Mouse (Mus musculus): ENCODE measurements around the gene Cox8b. TPM values are rescaled to one million over a fixed set of nuclear protein-coding genes. Genes with fewer than 3 reads are reported as not detected.

Gene Cox8b
- total and polyA plus RNA-seq, 3 experiments, result not detected

GRCm38 (mm10) chr7:140946980-140947379 is 46.7 kb upstream of the Cox8b start:
- TF ChIP-seq IRF4 (IDR thresholded peaks at IDR 0.05; ENCODE audit: low read depth, low read length), result no peak
- TF ChIP-seq JUND (conservative IDR thresholded peaks at IDR 0.05; ENCODE audit: low read depth, low read length), result no peak
- no peak for TF ChIP-seq ZMIZ1 (IDR thresholded peaks at IDR 0.05; ENCODE audit: low read depth, low read length)
- no peak for TF ChIP-seq JUN (IDR thresholded peaks at IDR 0.05; ENCODE audit: insufficient read depth, low read depth, low read length)
- no peak for TF ChIP-seq MAX (IDR thresholded peaks at IDR 0.05; ENCODE audit: low read length)
- TF ChIP-seq TBP (conservative IDR thresholded peaks at IDR 0.05; ENCODE audit: low read depth, low read length), result no peak
- no peak for TF ChIP-seq HCFC1 (IDR thresholded peaks at IDR 0.05; ENCODE audit: low read depth, low read length)
- no peak for TF ChIP-seq MEF2A (IDR thresholded peaks at IDR 0.05; ENCODE audit: borderline replicate concordance, low read depth, low read length)
- TF ChIP-seq ZKSCAN1 (IDR thresholded peaks at IDR 0.05; ENCODE audit: borderline replicate concordance, low read depth, low read length), result no peak
- Histone ChIP-seq H3K4me1 (ENCODE audit: control insufficient read depth in 1 of 2, insufficient read depth in 2 of 2) (peaks cover 5 to 50% of the 10 kb centered on the region in 2 experiments), H3K4me2 (ENCODE audit: insufficient read depth, low read depth, poor library complexity, severe bottlenecking) (no peak overlapping the region), H3K36me3 (replicated peaks in 1 of 2; ENCODE audit: control insufficient read depth in 1 of 2, insufficient read depth in 1 of 2, low read length in 1 of 2) (peaks cover 29 to 75% of the 10 kb centered on the region in 2 experiments), H3K9ac (ENCODE audit: insufficient read depth, low read depth) (no peak overlapping the region), H3K27me3 (replicated peaks) (no peaks in the 10 kb centered on the region), H3K9me3 (replicated peaks; ENCODE audit: low read length) (no peaks in the 10 kb centered on the region), H3K27ac (ENCODE audit: insufficient read depth, low read depth) (no peak overlapping the region), H3K4me3 (replicated peaks in 1 of 3; ENCODE audit: low read depth in 2 of 3, low read length in 2 of 3, poor library complexity in 1 of 3) (no peak overlapping the region), H3K79me2 (replicated peaks; ENCODE audit: control insufficient read depth, extremely low read depth, insufficient read depth, poor library complexity, severe bottlenecking) (no peaks in the 10 kb centered on the region)
- in situ Hi-C loops (cut with MboI; ENCODE audit: low pct_ligation_motif_present, low pct_unique_long_range_greater_than_20kb, low sequenced_read_pairs), result loop anchor here (5.0 kb wide), 1 partner anchor 35 kb away; no protein-coding TSS in a partner anchor
- dilution Hi-C loops (cut with MboI; ENCODE audit: extremely low pct_ligation_motif_present, extremely low pct_unique_long_range_greater_than_20kb, low sequenced_read_pairs), result no loop called here
- DNase-seq (ENCODE audit: extremely low read depth), result no peak

- DNase-seq (ENCODE audit: extremely low read depth), result no peak
- Histone ChIP-seq H3K4me1 (ENCODE audit: control insufficient read depth in 1 of 2, insufficient read depth in 2 of 2) (peaks cover 6 to 48% of the 10 kb centered on the region in 2 experiments), H3K36me3 (replicated peaks in 1 of 2; ENCODE audit: control insufficient read depth in 1 of 2, insufficient read depth in 1 of 2, low read length in 1 of 2) (peaks cover 29 to 69% of the 10 kb centered on the region in 2 experiments), H3K79me2 (replicated peaks; ENCODE audit: control insufficient read depth, extremely low read depth, insufficient read depth, poor library complexity, severe bottlenecking) (no peaks in the 10 kb centered on the region), H3K27me3 (replicated peaks) (no peaks in the 10 kb centered on the region), H3K9me3 (replicated peaks; ENCODE audit: low read length) (no peaks in the 10 kb centered on the region), H3K27ac (ENCODE audit: insufficient read depth, low read depth) (no peak overlapping the region), H3K4me3 (replicated peaks in 1 of 3; ENCODE audit: low read depth in 2 of 3, low read length in 2 of 3, poor library complexity in 1 of 3) (no peak overlapping the region), H3K9ac (ENCODE audit: insufficient read depth, low read depth) (no peak overlapping the region), H3K4me2 (ENCODE audit: insufficient read depth, low read depth, poor library complexity, severe bottlenecking) (no peak overlapping the region)
- in situ Hi-C loops (cut with MboI; ENCODE audit: low pct_ligation_motif_present, low pct_unique_long_range_greater_than_20kb, low sequenced_read_pairs) (loop anchor here (5.0 kb wide), 1 partner anchor 34 kb away; no protein-coding TSS in a partner anchor), dilution Hi-C loops (cut with MboI; ENCODE audit: extremely low pct_ligation_motif_present, extremely low pct_unique_long_range_greater_than_20kb, low sequenced_read_pairs) (no loop called here)
- TF ChIP-seq CTCF (conservative IDR thresholded peaks at IDR 0.05 in 1 of 2, IDR thresholded peaks at IDR 0.05 in 1 of 2; ENCODE audit: low read depth in 2 of 2, low read length in 2 of 2), result no peak
- TF ChIP-seq IRF4 (IDR thresholded peaks at IDR 0.05; ENCODE audit: low read depth, low read length), result no peak
These were observed 46.1 kb upstream of the Cox8b start for GRCm38 (mm10) chr7:140946311-140946710.

GRCm38 (mm10) chr7:140945247-140945646 is 45.0 kb upstream of the Cox8b start:
- no peak overlapping the region for H3K27ac ChIP-seq (ENCODE audit: insufficient read depth, low read depth)
- H3K27me3 ChIP-seq (replicated peaks), result no peaks in the 10 kb centered on the region
- DNase-seq (ENCODE audit: extremely low read depth), result no peak
- no peak overlapping the region for H3K9ac ChIP-seq (ENCODE audit: insufficient read depth, low read depth)
- H3K4me3 ChIP-seq (replicated peaks in 1 of 3; ENCODE audit: low read depth in 2 of 3, low read length in 2 of 3, poor library complexity in 1 of 3), result no peak overlapping the region
- in situ Hi-C loops (cut with MboI; ENCODE audit: low pct_ligation_motif_present, low pct_unique_long_range_greater_than_20kb, low sequenced_read_pairs), result loop anchor here (5.0 kb wide), 1 partner anchor 33 kb away; no protein-coding TSS in a partner anchor
- H3K9me3 ChIP-seq (replicated peaks; ENCODE audit: low read length), result no peaks in the 10 kb centered on the region
- H3K4me2 ChIP-seq (ENCODE audit: insufficient read depth, low read depth, poor library complexity, severe bottlenecking), result no peak overlapping the region
- dilution Hi-C loops (cut with MboI; ENCODE audit: extremely low pct_ligation_motif_present, extremely low pct_unique_long_range_greater_than_20kb, low sequenced_read_pairs), result no loop called here
- no peak for TF ChIP-seq SMC3 (IDR thresholded peaks at IDR 0.05; ENCODE audit: low read depth, low read length)
- no peak for TF ChIP-seq PAX5 (IDR thresholded peaks at IDR 0.05; ENCODE audit: low read length)
- TF ChIP-seq TBP (conservative IDR thresholded peaks at IDR 0.05; ENCODE audit: low read depth, low read length), result no peak
- no peak for TF ChIP-seq JUN (IDR thresholded peaks at IDR 0.05; ENCODE audit: insufficient read depth, low read depth, low read length)
- no peak for TF ChIP-seq ZC3H11A (IDR thresholded peaks at IDR 0.05; ENCODE audit: low read depth, low read length)
- no peak for TF ChIP-seq ZMIZ1 (IDR thresholded peaks at IDR 0.05; ENCODE audit: low read depth, low read length)
- TF ChIP-seq IRF4 (IDR thresholded peaks at IDR 0.05; ENCODE audit: low read depth, low read length), result no peak
- no peak for TF ChIP-seq JUND (conservative IDR thresholded peaks at IDR 0.05; ENCODE audit: low read depth, low read length)
- TF ChIP-seq CHD2 (IDR thresholded peaks at IDR 0.05; ENCODE audit: low read length), result no peak
- TF ChIP-seq UBTF (IDR thresholded peaks at IDR 0.05; ENCODE audit: low read depth, low read length), result no peak
- no peak for TF ChIP-seq E2F4 (IDR thresholded peaks at IDR 0.05; ENCODE audit: insufficient replicate concordance, low read depth, low read length)
- no peaks in the 10 kb centered on the region for H3K79me2 ChIP-seq (replicated peaks; ENCODE audit: control insufficient read depth, extremely low read depth, insufficient read depth, poor library complexity, severe bottlenecking)
- peaks cover 7 to 47% of the 10 kb centered on the region in 2 experiments for H3K4me1 ChIP-seq (ENCODE audit: control insufficient read depth in 1 of 2, insufficient read depth in 2 of 2)
- peaks cover 29 to 58% of the 10 kb centered on the region in 2 experiments for H3K36me3 ChIP-seq (replicated peaks in 1 of 2; ENCODE audit: control insufficient read depth in 1 of 2, insufficient read depth in 1 of 2, low read length in 1 of 2)

All from CH12.LX (cell line).